Mouse (Mus musculus) yolk sac, embryonic 10.5 days (tissue): Measurements from ENCODE around the gene Fkbpl.

Experiments used
- DNase-seq: peaks from one replicate; pipeline ENCODE4 v3.0.0-alpha.2; 2017; ENCODE audit warnings: low spot score

Fkbpl gene

DNA sequence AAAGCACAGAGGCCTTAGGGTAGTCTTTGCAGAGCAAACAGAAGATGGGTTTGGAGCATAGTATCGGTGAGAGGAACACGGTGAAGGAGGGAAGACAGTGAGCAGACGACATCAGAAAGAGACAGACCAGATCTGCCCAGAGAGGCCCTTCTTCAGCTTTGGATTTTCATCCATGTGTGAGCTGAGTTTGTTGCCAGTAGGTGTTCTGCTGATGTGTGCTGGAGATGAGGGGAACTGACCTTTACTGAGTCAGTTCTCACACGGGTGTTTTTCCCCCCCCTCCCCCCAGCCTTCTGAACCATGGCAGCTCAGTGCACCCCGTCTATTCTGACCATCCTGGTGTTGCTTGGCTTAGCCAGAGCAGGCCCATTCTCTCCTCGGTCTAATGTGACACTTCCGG lies 25.7 kb downstream of the Fkbpl start, which contains the start of gene Tnxb:
TSS of gene Tnxb (plus strand) at position 301 of the 400 bp plus-strand sequence.
- no peak for DNase-seq

DNA sequence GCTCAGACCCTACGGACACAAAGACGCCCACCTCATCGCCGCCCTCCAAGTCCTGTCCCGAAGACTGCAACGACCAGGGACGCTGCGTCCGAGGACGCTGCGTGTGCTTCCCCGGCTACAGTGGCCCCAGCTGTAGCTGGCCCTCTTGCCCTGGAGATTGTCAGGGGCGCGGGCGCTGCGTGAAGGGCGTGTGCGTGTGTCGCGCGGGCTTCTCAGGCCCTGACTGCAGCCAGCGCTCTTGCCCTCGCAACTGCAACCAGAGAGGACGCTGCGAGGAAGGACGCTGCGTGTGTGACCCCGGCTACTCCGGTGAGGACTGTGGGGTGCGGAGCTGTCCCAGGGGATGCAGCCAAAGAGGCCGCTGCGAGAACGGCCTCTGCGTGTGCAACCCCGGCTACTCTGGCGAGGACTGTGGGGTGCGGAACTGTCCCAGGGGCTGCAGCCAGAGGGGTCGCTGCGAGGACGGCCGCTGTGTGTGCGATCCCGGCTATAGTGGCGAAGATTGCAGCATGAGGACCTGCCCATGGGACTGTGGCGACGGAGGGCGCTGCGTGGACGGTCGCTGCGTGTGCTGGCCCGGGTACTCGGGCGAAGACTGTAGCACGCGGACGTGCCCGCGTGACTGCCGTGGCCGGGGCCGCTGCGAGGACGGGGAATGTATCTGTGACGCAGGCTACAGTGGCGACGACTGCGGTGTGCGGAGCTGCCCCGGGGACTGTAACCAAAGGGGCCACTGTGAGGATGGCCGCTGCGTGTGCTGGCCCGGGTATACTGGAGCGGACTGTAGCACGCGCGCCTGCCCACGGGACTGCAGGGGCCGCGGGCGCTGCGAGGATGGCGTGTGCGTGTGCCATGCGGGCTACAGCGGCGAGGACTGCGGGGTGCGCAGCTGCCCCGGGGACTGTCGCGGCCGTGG lies 26.8 kb downstream of the Fkbpl start:
- DNase-seq = no peak

DNA sequence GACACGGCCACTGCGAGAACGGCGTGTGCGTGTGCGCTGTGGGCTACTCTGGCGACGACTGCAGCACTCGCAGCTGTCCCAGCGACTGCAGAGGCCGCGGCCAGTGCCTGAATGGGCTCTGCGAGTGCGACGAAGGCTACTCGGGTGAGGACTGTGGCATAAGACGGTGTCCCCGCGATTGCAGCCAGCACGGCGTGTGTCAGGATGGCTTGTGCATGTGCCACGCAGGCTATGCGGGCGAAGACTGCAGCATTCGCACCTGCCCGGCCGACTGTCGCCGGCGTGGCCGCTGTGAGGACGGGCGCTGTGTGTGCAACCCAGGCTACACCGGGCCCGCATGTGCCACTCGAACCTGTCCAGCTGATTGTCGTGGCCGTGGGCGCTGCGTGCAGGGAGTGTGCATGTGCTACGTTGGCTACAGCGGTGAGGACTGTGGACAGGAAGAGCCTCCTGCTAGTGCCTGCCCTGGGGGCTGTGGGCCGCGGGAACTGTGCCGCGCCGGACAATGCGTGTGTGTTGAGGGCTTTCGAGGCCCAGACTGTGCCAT lies 27.8 kb downstream of the Fkbpl start:
- DNase-seq = no peak

DNA sequence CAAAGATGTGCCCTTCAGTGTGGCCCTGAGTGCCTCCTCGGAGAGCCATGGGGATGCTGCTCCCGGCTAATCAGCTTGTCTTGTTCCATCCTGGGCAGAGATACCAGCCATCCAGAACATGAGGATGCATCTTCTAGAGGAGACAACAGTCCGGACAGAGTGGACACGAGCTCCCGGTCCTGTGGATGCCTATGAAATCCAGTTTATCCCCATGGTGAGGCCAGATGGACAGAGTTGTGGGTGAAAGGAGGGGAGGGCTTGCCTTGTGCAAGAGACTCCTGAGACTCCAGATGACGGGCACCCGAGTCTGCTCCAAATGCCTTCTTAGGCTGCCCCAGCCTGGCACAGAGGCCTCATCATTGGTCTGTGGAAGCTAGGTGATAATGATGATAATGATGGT lies 28.6 kb downstream of the Fkbpl start:
- DNase-seq = no peak

DNA sequence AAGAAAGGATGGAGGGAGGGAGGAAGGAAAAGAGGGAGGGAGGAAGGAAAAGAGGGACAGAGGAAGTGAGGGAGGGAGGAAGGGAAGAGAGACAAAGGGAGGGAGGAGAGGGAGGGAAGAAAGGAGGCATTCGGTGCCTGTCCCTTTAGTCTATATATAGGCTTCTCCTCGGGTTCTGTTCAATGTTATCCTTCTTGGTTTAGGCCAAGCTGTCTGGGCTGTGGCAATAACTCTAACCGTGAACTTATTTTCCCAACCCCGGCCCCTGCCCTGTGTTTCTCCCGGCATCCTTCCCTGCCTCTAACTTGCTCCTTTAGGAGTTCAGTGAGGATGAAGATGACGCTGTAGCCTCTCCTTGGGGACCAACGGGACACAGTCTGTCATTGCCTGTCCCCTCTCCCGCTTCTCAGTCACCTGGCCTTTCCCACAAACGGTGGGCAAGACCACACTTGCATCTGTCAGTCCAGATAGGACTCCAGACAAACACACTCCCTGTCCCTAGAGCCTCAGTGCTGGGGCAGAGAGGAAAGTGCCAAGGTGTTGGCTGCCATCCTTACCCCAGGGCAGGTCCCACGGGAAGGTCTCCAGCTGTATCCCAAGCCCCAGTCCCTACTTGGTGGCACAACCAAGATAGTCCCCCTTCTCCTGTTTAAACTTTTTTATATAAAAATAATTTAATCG lies 30.1 kb downstream of the Fkbpl start:
- no peak for DNase-seq

DNA sequence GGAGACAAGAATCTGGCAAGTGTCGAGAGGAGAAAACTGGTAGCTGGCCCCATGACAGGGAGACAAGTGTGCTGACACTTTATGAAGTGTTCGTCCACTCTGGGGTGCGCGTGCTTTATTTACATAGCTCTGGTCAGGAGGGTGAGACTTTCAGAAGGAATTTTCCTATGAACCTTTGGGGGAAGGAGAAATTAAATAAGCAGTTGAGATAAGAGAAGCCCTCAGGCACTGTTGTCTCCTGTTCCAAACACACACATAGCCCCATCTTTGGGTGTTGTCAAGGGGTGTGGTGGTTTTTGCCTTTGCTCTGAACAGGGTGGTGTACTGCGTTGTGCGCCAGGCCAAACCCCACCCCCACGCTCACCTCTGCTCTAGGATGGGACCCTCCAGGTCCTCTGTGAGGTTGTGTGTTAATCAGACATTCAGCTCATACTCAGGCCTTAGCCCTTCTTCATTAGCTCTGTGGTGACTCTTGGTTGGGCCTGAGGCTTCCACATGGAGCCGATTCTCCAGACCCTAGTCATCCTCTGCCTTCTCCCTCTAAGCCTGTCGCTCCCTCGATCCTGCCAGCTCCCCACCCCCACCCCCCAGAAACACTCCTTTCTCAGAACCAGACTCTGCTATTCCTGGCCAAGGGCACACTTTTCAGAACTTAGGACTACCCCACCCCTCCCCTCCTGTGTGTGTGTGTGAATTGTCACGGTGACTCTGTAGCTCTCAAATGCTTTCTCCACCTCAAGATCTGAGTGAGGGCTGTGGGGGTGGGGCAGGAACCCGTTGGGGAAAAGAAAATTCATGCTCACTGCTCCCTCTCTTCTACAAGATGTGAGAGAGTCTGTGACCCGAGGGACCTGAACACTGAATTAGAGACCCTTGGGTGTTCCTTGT lies 30.9 kb downstream of the Fkbpl start:
- no peak for DNase-seq

DNA sequence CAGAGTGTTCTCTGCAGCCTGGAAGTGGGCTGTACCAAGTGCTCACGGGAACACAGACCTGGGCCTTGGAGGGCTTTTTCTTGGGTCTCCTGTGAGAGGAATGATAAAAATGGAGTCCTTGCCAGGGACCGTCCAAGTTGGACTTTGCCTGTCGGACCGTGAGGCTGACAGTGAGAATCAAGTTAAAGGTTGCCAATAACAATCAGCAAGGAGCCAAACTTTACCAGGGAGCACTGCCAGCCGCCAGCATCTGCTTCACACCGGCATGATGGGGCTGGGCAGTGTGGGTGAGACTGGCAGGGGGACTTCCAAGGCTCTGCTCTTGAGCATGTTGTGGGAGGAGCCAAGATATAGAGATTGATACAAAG lies 31.5 kb downstream of the Fkbpl start:
- DNase-seq = no peak

DNA sequence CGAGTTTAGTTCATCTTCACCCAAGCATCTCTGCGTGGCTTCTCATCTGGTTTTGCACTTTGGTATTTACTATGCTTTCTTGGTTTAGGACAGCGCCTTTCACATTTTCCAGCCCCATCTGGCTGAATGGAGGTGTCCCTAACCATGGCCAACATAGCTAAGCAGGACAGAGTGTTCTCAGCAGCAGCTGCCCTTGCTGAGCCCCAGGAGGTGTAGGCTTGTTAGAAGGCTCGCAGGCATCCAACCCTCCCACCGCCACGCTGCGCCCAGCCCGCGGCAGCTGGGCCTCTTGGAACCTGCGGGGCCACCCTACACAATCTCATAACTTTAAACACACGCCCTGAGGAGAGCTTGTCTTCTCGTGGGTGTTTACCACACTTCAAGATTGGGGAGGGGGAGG lies 32.1 kb downstream of the Fkbpl start:
- no peak for DNase-seq

DNA sequence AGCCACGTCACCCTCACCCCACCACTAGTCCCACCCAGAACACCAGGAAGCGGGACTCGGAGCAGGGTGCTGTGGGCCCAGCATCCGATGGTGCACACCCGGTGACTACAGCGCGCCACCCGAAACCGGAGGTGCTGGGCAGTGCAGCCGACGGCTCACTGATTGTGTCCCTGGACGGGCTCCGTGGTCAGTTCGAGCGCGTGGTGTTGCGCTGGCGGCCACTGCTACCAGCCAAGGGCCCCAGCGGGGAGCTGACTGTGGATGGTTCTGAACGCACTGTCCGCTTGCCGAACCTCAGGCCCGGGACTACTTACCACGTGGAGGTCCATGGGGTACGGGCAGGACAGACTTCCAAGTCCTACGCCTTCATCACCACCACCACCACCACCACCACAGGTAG lies 35.6 kb downstream of the Fkbpl start:
- DNase-seq = no peak

DNA sequence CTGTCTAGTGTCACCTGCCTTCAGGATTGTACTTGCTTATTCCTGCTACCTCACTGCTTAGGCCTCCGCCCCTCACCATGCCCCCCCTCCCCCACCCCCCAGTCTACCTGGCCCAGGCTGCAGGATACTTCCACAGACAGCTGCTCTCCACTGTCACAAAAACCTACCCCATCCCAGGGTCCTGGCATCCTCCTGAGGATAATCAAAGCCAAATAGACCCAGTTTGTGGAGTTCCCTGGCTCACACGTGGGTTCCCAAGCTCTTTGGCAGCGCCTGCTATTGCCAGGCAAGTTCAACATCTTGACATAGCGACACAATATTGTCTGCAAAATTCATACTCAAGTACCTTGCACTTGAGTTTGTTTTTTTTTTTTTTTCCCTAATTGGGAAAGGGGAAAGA lies 36.1 kb downstream of the Fkbpl start:
- no peak for DNase-seq

DNA sequence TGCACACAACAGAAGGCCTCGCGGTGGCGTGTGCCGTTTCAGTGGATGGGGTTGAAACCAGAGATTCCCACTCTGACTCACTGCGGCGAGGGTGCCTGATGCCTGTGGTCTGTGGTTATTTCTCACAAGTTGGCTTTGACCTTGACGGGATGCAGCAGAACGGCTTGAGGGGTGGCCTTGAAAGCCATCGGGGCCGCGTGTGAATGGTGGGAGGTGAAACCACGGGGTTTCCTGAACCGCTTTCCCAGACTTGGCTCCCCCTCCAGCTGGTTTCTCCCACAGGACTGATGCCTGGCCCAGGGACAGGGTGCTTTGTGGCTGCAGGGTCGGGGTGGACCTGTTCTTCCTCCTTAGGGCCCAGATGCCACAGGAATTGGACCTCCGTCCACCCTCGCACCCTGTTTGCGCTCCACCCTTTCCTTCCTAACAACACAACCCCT lies 36.6 kb downstream of the Fkbpl start:
- DNase-seq = no peak

DNA sequence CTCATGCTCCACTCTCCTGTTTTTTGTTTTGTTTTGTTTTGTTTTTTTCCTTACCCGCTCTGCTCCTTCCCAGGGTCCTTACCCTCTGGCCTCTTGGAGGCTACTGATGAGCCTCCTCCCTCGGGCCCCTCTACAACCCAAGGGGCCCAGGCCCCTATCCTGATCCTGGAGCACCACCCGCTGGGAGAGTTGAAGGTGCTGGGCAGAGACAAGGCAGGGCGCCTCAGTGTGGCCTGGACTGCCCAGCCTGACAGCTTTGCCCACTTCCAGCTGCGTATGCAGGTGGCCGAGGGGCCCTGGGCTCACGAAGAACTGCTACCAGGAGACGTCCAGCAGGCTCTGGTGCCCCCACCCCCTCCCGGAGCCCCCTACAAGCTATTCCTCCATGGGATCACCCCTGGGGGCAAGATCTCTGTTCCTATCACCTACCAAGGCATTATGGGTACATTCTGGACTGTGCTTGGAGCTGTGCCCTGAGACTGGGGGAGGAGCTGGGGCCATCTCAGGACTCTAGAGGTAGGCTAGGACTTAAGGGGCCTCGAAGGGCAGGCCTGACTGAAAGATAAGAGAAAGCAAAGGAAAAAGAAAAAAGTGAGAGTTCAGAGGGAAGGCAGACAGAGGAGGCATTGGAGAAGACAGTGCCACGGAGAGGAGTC lies 37.4 kb downstream of the Fkbpl start:
- DNase-seq = no peak

DNA sequence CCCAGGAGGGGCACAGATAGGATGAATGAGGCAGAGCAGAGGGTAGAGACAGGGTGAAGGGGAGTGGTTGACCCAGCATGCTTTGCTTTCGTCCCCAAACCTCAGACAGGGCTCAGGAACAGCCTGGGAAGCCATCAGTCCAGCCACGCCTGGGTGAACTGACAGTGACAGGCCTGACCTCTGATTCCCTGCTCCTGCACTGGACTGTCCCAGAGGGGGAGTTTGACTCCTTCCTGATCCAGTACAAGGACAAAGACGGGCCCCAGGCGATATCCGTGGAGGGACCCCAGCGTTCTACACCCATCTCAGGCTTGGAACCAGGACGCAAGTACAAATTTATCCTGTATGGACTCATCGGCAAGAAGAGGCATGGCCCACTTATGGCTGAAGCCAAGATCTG lies 38.6 kb downstream of the Fkbpl start:
- no peak for DNase-seq

DNA sequence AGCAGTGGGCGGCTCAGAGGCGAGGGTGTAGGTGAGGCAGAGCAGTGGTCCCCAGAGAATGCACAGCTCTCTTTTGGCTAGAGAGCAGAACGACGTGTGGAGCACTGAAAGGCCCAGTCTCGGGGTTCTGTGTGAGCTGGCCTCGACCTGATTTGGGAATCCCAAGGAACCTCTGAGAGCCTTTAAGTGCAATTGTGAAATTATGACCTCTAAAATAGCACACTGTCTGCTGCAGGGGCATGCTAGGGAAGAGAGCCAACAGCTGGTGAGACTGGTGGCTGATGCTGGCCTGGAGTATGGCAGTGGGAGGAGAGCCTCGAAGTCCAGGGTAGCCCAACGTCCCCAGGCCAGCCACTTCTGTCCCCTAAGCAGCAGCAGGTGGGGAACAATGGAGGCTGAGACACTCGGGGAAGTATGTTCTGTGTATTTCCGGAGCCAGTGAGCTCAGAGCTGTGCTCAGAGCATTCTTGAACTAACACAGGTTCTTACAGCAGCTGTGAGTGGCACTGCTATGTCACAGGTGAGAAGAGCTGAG lies 39.2 kb downstream of the Fkbpl start:
- no peak for DNase-seq

DNA sequence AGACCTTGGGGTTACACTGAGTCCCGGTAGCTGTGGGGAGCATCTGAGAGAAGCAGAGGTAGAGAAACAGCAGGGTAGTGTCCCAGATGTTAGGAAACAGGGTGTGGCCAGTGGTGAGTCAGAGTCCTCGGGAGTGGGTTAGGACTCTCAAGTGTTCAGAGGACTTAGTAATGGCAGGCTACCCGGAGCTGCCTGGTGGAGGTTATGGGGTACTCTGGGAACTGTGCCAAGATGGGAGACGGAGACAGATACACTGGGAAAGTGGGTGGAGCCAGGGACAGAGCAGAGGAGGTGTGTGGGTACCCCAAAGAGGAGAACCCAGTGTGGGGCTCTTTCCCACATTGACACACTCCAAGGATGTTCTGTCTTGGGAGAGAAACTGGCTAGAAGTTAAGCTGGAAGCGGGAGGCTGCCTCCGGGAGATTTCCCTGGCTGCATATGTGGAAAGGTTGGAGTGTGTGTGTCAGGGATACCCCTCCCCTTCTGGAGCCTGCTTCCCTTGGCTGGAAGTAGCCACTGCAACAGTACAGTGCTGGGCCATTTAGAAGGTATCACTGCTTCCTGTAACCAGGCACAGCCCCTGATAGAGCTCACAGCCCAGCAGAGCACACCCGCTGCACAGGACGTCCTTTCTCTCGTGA lies 39.8 kb downstream of the Fkbpl start:
- no peak for DNase-seq

DNA sequence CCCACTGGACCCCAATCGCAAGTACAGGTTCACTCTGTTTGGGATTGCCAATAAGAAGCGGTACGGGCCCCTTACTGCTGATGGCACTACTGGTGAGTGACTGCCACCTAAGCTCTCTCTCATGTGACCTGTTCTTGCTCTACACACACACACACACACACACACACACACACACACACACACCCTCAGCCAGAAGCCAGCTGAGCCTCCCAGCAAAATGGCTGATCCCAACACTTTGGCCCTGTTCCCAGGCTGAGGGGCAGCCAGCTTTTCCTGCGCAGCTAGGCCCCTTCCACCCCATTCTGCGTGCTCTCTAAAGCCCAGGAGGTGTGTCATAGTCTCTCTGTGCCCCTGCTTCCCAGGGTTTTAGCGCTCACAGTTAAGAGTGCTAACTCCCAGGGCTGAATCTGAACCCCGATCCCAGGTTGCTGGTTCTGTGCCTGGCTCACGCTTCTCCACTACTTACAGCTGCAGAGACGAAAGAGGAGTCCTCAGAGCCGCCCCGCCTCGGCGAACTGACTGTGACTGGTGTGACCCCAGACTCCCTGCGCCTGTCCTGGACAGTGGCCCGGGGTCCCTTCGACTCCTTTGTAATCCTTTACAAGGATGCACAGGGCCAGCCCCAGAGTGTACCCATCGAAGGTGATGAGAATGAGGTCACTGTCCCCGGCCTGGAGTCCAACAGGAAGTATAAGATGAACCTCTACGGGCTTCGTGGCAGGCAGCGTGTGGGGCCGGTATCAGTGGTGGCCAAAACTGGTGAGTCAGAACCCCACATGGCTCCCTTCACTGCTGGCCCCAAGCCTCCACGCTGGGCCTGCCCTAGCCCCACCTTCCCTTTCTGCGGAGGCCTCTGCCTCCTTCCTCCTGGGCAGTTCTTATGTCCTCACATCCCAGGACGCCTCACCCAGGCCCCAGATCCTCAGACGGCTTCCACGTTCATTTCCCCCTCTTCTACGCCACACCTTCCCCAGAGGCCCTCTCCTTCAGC lies 40.9 kb downstream of the Fkbpl start:
- DNase-seq = no peak

DNA sequence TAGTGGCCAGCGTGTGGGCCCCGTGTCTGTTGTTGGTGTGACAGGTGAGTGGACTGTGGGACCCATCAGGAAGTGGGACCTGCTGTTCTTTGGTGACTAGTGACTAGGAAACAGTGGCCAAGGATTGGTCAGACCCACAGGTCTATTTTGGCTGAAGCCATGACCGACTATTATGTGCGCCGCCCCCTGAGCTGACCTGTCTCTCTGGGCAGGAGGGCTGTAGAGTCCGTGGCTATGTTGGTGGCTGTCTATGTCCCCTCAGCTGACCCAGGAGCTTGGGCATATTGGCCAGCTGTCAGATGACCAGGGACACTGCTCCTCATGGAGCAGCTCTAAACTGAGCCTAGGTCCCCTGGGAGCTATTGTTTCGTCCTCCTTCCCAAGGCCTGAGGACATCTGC lies 44.3 kb downstream of the Fkbpl start:
- no peak for DNase-seq

DNA sequence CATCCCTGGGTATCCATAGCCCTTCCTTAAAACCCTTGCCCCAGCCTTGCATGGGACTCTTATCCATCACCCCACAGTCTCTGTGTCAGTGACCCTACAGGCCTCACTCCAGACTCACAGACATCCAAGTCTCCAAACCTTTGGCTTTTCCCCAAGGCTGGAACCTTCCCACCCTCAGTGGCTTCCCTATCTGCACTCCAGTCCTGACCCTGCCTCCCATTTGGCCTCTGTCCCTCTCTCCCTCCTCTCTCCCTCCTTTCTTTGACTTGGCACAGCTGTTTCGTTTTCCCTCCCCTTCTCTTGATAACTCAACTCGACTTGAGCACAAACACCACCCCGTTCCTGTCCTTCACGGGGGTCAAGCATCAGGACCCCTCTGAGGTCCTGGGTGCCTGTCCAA lies 45.9 kb downstream of the Fkbpl start:
- DNase-seq = no peak

DNA sequence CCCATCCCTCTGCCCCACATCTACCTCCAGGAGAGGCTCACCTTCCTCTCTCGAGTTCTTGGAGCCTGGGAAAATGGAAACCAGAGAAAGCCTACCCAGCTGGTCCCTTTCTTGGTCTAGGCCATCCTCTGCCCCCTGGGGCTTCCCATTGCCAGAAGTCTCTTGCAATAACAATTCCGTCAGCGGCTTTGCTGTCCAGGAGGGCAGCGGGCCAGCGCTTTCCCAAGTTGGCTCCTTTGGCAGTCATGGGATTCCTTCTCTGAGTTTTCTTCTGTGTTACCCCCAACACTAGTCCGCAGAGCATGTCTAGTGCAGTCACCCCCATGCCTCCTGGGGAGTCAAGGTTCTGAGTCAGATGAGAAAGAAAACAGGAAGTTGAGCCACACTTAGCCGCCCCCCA lies 48.3 kb downstream of the Fkbpl start:
- DNase-seq = no peak
